Mouse (Mus musculus): Measurements from ENCODE around the gene Etv5.

Etv5 gene

GRCm38 (mm10) chr16:22348478-22349270, 90.8 kb downstream of the Etv5 start:
- no peak for DNase-seq (ENCODE audit: low read depth, low spot score)

DNA sequence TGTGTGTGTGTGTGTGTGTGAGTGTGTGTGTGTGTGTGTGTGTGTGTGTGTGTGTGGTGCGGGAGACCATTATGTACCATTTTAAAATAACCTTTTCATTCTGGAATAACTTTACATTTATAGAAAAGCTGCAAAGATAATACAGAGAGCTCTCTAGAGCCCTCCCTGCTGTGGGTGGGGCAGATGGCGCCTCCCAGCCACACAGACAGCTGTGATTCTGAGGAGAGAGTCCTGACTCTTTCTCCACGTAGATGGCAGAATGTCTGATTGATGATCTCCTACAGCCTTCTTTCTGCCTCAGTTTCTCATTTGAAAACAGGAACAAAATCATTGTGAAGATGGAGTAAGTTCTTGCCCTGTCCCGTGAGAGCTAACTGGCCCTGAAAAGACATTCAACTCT, 91.5 kb downstream of the Etv5 start:
- no peak for DNase-seq (ENCODE audit: low read depth, low spot score)

DNA sequence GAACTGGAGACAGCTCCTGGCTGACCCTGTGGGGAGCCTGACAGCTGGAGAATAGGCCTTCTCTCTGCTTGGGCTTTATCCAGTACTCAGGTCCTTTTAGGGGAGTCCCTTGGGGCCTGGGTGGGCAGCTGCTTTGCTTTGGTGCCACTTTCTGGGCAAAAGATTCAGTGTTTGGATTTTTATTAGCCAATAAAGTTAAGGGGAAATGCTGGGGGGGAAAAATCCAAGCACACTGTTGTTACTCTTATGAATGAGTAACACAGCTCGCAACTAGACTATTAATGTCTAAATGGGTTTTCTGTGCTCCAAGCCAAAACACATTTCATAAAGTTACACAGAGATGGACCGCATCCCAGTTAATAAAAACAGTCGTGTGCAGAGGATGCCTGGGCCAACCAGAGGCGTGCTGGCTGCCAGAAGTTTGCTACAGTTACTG, 98.3 kb downstream of the Etv5 start:
- no peak for DNase-seq (ENCODE audit: low read depth, low spot score)

- DNase-seq (ENCODE audit: low read depth, low spot score), result no peak
Observed at GRCm38 (mm10) chr16:22335781-22336180, 103.7 kb downstream of the Etv5 start.
